Mouse (Mus musculus) induced T-regulatory cell, adult 2 months (primary cell): Measurements from ENCODE around the gene Stxbp4.

ENCODE experiments used
- DNase-seq: peaks from one replicate; pipeline ENCODE4 v3.0.0-alpha.2; 2012; ENCODE audit warnings: low read depth

Stxbp4 gene

DNA sequence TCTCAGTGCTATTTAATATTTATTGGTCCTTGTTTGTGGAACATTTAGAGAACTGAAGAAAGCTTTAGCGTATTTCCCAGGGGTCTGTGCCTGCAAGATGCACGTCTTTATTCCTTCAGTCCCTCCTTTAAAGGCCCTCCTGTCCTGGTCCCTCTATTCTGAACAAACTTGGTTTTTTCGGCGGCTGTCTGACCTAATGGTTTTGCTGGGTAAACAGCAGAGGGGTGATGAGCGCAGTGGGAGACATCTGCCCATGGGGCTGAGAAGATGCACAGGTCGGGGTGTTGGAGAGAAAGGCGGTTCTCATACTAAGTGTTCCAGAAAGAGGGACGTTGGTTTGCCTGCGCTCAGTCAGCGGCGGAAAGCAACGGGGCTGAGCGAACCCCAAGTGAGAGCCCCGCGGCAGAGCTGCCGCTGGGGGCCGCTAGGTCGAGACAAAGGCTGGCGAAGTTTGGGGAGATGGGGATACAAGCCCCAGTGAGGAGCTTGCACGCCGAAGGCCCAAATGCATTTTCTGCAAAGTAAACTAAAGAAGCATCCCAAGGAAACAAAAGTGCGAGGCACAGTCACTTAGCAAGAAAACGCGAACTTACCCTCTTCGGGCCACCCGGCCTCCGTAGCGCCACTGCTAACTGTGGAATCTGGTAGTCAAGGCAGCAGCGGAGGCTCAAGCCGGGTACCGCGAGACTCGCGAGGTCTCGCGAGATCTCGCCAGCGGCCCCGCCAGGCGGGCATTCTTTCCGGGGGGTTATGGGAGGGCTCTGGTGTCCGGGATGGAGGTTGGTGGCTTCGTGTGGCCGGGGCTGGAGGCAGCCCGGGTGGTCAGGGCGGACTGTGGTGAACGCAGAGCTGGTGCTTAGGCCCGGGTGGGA, at the start of gene Stxbp4, which contains the start of gene Cox11:
Stxbp4 (minus strand) TSS at position 645 of the 872 bp plus-strand sequence.
Cox11 (plus strand) TSS at position 734 of the 872 bp plus-strand sequence.
- DNase-seq = peak; percentile 95

DNA sequence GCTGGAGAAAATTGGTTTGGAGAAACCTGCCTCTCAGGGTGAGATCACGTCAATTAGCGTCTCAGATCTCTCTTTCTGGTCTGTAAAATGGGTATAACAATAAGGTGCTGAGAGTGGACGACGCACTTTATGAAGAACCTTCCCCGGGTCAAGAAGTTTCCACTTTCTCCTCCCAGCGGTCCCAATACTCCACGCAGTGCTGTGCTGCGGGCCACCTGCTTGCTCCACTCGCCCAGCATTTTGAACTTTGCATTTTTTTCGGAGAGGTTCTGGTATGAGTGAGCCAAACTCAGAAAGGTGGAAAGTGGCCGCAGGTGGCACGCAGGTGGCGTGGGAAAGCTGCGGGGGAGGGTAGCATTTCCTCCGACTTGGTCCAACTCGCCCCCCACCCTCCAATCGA, 49.2 kb upstream of the Stxbp4 start:
- DNase-seq = no peak

DNA sequence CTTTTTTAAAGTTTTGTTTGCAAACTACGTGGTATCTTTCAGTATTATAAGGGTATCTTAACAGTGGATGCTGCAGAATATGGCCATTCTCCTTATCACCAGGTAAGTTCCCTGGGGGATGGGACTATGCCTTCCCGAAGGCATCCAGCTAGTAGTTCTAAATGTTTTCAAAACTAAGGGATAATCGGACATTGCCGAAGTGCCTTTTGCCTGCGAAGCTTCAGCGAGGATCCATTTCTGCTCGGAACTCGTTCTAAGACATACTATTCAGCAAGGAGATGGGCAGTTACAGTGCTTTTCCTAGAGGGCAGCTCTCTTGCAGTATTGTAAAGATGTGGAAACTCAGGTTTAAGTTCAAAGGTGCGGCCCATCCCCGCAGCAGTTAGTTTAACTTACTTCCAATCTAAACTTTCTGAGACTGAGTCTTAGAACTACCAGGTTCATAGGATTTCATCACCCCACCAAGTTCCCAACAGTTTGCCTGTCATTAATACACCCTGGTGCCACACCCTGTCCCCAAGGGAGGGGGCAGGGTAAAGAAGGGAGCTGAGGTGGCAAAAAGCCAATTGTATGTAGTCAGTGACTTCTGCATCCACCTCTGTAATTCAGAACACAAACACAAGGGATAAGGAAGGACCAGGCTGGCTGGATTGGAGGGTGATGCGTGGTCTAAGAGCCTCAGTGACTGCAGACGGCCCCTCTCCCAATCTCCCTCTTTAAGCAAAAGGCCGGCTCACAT, 48.6 kb upstream of the Stxbp4 start:
- no peak for DNase-seq

DNA sequence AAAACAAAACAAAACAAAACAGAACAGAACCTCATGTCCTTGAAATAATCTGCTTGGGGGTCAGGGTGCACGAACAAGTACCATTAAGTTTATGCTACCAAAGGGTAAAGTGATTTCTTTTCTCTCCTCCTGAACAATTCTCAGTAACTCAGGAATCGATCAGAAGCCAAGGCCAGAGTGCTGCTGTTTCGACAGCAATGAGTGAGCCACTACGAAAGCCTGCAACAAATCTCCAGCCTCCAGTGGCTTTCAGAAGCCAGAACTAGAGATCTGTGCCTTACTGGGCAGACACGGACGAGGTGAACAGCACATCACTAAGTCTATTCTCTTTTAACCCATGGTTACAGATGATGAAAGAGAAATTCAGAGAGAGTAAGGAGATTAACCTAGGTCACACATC, 47.3 kb upstream of the Stxbp4 start:
- no peak for DNase-seq

DNA sequence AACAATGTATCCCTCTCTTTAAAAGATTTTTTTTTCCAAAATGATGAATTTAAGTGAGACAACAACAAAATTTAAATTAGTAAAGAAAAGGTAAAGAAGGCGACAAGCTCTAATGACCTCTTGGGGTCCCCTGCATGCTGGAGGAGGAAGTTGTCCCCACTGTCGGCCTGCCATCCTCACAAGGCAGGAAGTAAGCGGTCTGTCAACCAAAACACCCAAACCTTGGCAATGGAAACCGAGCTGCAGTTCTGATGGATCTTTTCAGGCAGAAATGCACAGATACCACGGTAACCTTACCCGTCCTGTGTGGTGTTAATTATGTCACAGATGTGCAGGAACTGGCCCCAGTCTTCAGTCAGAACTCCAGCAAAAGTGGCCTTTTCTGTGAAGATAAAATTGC, 46.9 kb upstream of the Stxbp4 start:
- no peak for DNase-seq

DNA sequence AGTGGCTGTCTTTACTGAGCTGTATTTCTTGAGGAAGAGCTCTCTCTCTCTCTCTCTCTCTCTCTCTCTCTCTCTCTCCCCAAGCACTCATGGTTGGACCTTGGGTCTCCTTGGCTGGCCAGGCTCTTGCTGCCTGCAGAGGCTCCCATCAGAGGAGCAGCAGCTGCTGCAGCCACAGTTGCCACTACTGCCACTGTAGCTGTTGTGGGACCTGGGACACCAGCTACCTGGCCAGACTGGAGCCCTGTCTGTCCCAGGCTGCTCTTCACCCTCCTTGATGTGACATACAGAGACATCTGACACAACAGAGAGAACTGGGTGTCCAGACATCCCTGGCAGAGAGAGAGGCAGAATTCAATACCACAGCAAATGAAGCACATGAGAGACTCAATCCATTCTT, 43.3 kb upstream of the Stxbp4 start:
- no peak for DNase-seq

DNA sequence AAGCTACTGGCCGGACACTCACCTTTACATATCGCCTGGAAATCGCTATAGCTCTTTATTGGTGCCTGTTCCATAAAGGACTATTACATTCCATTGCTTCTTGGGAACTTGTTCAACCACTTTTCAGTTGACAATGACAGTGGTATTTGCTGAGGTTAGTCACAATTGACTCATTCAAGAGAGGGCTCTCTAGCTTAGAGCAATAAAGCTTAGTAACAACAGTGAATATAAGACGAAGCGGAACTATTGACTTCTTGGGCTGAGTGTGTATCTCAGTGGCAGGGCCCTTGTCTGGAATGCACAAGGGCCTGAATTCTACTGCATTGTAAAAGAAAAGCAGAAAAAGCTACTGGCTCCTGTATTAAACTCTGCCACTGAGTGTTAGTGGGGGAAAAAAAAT, 40.7 kb upstream of the Stxbp4 start:
- DNase-seq = no peak

DNA sequence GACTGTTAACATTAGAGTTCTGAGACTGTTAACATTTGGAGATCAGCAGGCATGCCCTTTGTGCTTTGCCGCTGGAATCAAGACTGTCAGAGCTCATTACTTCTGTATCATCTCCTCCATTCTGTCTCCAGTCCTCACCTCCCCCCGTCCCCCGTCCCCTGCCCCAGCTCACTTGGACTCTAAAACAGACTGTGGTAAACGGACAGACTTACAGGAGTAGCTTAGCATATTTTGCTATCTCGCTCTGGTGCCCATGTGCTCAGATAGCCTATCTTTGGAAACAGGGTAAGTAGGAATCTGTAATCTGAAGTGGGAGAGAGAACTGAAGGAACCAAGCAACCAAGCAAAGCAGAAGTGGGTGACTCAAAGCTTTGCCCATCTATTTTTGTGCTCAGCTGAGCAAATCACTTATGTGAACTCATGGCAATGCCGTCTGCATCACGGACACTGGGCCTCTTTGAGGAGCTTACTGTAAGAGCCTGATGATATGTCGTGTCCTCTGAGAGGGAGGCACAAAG, 39.9 kb upstream of the Stxbp4 start:
- DNase-seq = no peak

DNA sequence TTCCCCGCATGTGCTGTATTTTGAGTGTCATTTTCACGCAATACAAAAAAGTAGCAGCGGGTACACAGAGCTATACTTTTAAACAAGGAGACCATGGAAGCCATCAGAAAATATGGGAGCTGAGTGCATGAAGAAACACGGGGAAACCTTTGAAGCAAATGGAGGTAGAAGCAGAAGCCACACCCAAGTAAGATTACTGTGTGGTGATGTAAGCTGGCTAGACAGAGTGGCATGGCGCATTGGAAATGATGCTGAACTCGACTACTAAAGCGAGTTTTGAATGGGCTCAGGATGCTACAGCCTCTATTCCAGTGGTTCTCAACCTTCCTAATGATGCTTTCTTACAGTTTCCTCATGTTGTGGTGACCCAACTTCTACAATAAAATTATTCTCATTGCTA, 39.1 kb upstream of the Stxbp4 start:
- DNase-seq = no peak

DNA sequence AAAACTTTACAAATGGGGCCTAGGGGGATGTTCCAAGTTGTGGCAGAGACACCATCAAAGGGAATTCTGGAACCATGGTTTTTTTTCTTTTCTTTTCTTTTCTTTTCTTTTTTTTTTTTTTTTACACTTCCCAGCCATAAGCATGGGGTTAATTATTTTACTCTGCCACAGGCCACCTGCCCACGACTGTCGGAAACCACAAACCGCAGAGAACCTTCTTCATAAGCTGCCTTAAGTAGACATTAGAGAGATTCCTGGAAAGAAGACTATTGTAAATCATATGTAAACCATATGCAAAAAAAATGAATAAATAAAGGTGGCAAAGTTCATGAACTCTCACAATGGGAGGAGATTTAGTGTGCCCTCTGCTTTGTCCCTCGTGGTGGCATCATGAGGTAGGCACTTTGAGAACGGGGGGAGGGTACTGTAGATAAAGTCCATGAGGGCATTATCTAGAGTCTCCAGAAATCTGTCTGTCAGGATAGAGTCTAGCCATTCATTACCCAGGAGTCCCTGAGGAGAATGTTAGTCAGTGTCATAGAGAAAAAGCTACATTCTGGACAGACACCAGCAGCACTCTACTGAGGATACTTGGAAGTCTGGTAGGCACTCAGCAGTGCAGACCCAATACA, 37.7 kb upstream of the Stxbp4 start:
- peak; percentile 23 for DNase-seq

DNA sequence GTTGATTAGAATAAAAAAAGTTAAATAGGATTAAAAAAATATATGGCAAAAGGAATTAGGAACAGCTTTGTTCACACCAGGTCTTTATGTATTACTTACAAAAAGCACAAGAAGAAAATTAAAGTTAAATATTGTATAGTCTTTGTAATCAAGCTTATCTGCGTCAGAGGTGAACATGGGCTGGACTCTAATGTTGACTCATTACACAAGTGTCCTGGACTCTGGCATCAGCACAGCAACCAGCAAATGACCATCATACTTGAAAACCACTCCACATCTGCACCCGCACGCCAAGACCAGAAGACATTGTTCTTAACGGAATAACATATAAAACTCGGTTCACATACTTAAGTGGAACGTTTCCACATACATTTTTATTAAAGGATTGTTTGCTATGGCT, 29.4 kb upstream of the Stxbp4 start:
- no peak for DNase-seq

DNA sequence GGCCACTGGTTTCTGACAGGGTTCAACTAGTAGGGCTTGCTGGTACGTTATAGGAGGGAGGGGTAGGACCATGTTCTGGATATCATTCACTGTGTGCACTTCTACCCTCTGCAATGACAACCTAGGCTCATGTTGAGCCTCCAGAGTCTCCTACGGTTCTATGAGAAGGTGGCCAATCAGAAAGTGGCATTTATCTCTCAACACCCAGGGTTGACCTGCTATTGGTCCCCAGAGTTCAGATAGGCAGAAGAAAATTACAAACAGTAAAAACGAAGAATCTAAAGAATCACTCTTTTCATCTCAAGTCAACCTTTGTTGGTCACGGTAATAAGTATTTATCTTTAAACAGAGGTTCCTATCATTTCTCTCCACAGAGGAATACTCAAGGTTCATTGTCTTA, 29.0 kb upstream of the Stxbp4 start:
- no peak for DNase-seq

DNA sequence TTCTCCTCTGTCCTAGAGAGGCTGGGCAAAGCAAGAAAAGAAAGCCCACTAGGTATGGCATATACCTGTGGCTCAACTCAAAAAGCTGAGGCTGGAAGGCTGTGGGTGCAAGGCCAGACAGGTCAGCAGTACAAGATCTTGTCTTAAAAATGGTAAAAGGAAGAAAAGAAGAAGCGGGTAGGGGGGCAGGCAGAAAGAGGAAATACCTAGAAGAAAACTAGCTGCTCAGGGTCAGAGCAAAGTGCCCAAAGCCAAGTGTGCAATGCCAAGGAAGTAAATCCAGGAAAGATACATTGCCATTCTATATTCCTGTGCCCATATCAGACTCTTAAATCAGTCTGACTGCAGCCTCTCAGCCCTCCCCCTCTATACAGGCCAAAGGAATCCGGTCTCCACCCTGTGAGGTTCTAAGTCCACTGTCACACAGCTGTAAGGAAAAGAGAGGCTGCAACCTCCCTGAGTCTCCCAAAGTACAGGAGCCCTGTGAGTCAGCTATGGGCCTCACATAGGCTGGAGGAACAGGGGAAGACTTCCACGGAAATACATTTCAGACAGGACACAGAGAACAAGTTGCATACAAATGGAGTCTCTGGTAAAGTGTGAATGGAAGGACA, 28.4 kb upstream of the Stxbp4 start:
- no peak for DNase-seq

DNA sequence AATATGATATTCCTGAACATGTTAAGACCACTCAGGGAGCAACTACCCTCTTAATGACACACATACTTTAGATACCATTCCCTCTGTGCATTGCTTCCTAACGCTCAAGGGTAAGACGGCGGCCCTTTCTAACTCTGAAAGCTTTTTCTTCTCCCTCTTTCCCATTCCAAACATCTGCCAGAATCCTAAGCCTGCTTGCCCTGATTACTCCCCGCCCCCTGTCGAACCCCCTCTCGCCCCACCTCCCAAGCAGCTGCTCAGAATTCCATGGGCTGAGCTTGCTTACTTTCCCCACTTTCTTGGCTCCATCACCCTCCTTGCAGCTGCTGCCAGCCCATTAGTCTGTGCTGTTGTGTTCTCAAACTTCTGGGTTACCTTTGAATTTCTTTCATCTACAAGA, 27.3 kb upstream of the Stxbp4 start:
- no peak for DNase-seq

DNA sequence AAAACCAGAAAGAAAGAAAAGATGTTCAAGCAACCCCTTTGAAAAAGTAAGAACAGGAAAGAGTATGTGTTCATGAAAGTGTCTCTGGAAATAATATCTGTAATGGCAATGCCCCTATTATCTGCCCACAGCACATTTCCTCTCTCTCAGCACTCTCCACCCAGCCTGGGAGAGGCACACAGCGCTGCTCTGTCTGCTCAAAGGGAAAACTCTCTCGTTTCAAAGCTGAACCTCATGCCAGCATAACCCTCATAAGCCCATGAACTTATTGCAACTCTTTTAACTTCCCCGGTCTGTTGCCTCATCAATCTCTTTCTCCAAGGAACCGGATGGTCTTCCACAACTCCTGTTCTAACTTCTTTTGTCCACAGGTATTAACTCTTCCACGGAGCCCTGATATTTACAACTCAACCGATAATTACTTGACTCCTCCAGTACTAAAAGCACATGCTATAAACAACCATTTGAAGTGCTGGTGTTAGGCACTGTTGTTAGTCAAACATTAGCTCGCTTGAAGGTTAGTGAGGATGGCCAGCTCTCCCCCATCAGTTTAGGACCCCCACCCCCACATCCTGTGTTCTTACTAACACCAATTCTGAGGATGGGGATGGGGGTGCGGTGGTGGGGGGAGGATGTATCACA, 26.6 kb upstream of the Stxbp4 start:
- no peak for DNase-seq

DNA sequence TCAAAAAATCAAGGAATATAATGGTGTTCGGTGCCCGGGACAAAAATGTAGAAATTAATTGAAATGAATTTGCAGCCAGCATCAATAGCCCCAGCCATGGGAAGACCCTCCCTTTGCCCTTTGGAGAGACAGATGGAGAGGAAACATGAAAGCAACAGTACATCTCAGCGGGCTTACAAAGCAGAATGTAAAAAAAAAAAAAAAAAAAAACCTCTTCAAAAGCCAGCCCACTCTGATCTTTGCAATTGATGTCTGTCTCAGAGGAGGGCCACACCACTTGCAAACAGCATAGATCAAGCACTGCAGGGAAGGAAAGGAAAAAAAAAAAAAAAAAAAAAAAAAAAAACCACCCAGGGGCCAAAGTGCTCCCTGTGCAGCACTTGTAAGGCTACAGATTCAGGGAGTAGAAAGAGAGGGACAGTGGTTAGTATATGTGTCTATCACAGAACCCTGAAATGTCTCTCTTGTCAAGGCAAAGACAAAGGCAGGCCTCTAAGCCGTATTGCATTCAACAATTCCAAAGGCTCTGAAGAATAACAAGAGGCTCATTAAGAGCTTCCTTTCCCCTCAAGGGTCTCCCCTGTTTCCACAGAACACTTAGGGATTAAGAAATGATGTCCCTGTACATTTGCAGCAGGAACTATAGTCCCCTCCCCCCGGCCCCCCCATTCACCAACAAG, 25.9 kb upstream of the Stxbp4 start:
- no peak for DNase-seq

DNA sequence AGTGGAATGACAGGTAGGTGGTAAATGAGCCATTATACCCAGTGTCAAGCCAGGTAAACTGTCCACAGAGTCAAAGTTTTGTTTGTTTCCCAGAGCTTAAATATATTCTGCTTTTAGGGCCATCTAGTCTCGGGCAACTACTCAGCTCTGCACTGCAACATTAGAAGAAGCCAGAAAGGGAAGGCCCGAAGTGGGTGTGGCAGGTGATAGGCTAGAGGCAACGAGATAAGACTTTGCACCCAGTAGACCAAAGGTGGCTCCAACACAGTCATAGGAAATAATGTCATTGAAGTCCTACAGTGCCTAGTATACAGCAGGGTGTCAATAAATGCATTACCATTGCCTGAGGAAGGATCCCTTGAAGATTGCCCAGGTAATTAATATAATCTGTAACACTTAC, 25.2 kb upstream of the Stxbp4 start:
- DNase-seq = no peak

DNA sequence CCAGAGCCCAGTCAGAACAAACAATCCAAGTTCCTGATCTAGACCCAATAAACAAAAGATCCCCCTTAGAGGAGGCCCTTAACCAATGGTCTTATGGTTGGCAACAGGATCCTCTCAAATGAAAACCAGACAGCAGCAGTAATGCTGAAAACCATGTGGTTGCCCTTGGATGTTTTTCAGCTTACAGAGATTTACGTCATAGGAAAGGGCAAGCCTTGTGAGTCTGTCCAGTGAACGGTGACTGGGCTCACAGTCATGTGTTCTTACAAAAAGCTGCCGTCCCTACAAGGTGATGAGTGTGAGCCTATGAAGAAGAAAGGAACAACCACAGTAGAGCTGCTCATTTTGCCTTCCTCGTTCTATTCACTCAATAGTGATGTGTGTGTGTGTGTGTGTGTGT, 22.8 kb upstream of the Stxbp4 start:
- DNase-seq = no peak

DNA sequence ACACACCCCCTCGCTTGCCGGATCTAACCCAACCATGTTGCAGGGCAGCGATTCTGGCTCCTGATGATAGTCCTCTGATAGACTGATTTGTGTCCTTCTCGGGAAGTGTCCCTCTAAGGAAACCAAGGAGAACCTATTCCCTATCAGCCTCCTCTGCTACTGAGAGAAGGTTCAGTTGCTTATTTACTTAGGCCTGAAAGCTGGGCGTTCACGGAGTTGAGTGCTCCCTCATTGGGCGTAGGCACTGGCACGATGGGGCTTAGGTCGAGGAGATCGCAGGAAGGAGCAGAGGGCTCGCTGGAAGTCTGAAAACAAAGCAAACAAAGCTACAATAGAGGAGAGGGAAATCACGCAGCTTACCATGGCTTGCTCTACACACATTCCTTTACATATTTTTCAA, 19.6 kb upstream of the Stxbp4 start:
- DNase-seq = no peak

DNA sequence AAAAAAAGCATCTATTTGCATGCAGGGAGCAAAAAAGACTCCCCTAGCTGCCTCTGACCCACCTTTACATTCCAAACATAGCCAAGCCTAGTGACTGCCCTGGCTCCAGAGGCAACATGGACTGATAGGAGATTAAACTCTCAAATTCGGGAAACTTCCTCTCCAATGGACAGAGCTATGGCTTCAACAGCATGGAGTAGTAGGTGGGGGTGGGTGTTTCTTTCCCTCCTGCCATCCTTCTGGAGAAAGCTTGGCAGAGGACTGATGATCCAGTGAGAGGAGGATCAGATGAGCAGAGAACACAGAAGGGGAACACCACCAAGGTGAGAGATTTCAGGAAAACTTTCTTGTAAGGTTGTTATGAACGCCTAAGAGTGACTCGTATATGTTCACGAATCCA, 14.7 kb upstream of the Stxbp4 start:
- DNase-seq = no peak

DNA sequence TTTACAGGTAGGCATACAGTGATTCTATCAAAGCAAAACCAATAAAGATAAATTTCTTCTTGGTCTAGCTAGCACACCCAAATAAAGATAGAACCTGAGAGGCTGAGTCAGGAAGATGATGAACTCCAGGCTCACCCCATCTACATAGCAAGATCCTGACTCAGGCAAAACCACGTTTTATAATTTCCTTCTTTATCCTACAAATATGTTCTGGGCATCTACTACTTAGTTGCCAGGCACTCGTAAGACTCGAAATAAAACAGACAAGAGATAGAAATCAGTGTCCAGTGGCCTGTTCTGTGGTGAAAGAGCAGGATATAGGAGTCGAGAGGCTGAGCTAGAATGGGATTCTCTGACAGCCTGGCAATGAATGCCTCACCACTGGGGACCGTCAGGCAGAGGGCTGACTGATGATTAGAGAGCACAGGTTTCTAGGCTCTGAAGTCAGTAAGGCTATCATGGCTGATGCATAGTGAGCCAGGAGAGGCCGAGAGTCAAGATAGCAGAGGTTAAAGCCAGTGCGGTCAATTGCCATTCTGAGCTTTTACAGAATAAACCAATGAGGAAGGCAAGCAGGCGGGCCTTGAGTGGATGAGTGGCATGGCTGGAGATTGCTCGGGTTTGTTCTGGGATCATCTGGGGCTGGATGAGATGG, 12.5 kb upstream of the Stxbp4 start:
- DNase-seq = no peak
